Mouse (Mus musculus) liver, postnatal 0 days (tissue): Measurements from ENCODE around the gene Stk32c. TPM values are rescaled to one million over a fixed set of nuclear protein-coding genes. Genes with fewer than 3 reads are reported as not detected.

Experiments
- ATAC-seq: fragments of 200-750 bp; cut with Nextera tagmentation; 2 replicates; pipeline ENCODE4 v1.8.0; 2017; ENCODE audit warnings: mild to moderate bottlenecking, moderate library complexity
- DNase-seq: peaks from one replicate; pipeline ENCODE4 v3.0.0-alpha.2; 2016
- H3K27ac ChIP-seq: fragments of 300-500 bp; sonication (generic); 2 replicates; pipeline ENCODE4 v1.5.1; 2014; ENCODE audit warnings: antibody characterized with exemption, moderate library complexity, mild to moderate bottlenecking, low read depth
- H3K27me3 ChIP-seq: fragments of 300-500 bp; sonication (generic); 2 replicates; pipeline ENCODE4 v1.6.1; 2014; ENCODE audit warnings: low read length, control low read depth, mixed read lengths; ENCODE audit not compliant: insufficient read depth
- H3K36me3 ChIP-seq: fragments of 300-500 bp; sonication (generic); replicated peaks from 2 replicates; pipeline ENCODE4 v1.6.1; 2014; ENCODE audit warnings: mild to moderate bottlenecking, control low read depth, low read length, moderate library complexity, mixed read lengths; ENCODE audit not compliant: insufficient read depth
- H3K4me1 ChIP-seq: fragments of 300-500 bp; sonication (generic); 2 replicates; pipeline ENCODE4 v1.6.1; 2014; ENCODE audit warnings: antibody characterized with exemption, mild to moderate bottlenecking, control low read depth; ENCODE audit not compliant: insufficient read depth
- H3K4me2 ChIP-seq: fragments of 300-500 bp; sonication (generic); 2 replicates; pipeline ENCODE4 v1.6.1; 2014; ENCODE audit warnings: low read depth, mild to moderate bottlenecking, low read length, moderate library complexity, mixed read lengths
- H3K4me3 ChIP-seq: fragments of 300-500 bp; sonication (generic); 2 replicates; pipeline ENCODE4 v1.5.1; 2014; ENCODE audit warnings: low read depth, low read length
- H3K9ac ChIP-seq: fragments of 300-500 bp; sonication (generic); replicated peaks from 2 replicates; pipeline ENCODE4 v1.6.1; 2014; ENCODE audit warnings: mild to moderate bottlenecking, moderate library complexity
- H3K9me3 ChIP-seq: fragments of 300-500 bp; sonication (generic); 2 replicates; pipeline ENCODE4 v1.6.1; 2016; ENCODE audit warnings: mild to moderate bottlenecking, control low read depth, low read length, mixed read lengths
- CTCF ChIP-seq: sonication (generic); IDR thresholded peaks from 2 replicates; pipeline ENCODE4 v1.5.1; 2016; ENCODE audit warnings: antibody characterized with exemption, low read depth
- EP300 ChIP-seq: IDR thresholded peaks from 2 replicates; pipeline ENCODE4 v1.6.1; 2016; ENCODE audit warnings: antibody characterized with exemption, low read depth, mild to moderate bottlenecking
- WGBS: fragments of 180-500 bp; shearing (Covaris S2); extraction: QIAGEN DNeasy Blood & Tissue Kit; methylation state at CpG from one replicate; pipeline ENCODE4 v1.1.7; 2014; ENCODE audit not compliant: insufficient replicate concordance; 5-methylcytosine and 5-hydroxymethylcytosine counted together
- polyA plus RNA-seq: library from polyadenylated mRNA; unstranded; fragments of >200 nt; fragmentation: Nextera tagmentation; extraction: Ambion mirVana; gene quantifications from 2 replicates; pipeline ENCODE4 v1.2.1, GENCODE M21; 2015

Gene Stk32c
- polyA plus RNA-seq, 1 experiment from 2014 or later = not detected

GRCm38 (mm10) chr7:139184396-139184795 is 28.7 kb downstream of the Stk32c start:
- Histone ChIP-seq H3K4me1 (peaks cover 8% of the 10 kb centered on the region), H3K9me3 (no peaks in the 10 kb centered on the region), H3K27ac (no peak overlapping the region), H3K4me2 (no peak overlapping the region), H3K36me3 (no peaks in the 10 kb centered on the region), H3K4me3 (no peak overlapping the region), H3K9ac (no peak overlapping the region), H3K27me3 (peaks cover 44% of the 10 kb centered on the region)
- no peak for DNase-seq
- 70% methylated on average over 4 of the region's 4 CpGs for WGBS
- no peak for TF ChIP-seq EP300
- TF ChIP-seq CTCF = no peak
- ATAC-seq = no peak

- Histone ChIP-seq H3K4me3 (no peak overlapping the region), H3K9ac (no peak overlapping the region), H3K27ac (no peak overlapping the region), H3K4me2 (no peak overlapping the region), H3K4me1 (no peaks in the 10 kb centered on the region), H3K9me3 (no peaks in the 10 kb centered on the region), H3K27me3 (peaks cover 5% of the 10 kb centered on the region; the same call in 1 of the 2 replicates), H3K36me3 (no peaks in the 10 kb centered on the region)
- WGBS = 78% methylated on average over 3 of the region's 3 CpGs
- no peak for ATAC-seq
- TF ChIP-seq CTCF (no peak), EP300 (no peak)
- DNase-seq = no peak
Observed at GRCm38 (mm10) chr7:139180058-139180457, 33.0 kb downstream of the Stk32c start.

GRCm38 (mm10) chr7:139179299-139179698 is 33.8 kb downstream of the Stk32c start:
- no peak overlapping the region for H3K27ac ChIP-seq
- H3K36me3 ChIP-seq = no peaks in the 10 kb centered on the region
- H3K4me2 ChIP-seq = no peak overlapping the region
- ATAC-seq (no peak), DNase-seq (no peak)
- no peak overlapping the region for H3K4me3 ChIP-seq
- 80% methylated on average over 5 of the region's 5 CpGs for WGBS
- H3K4me1 ChIP-seq = no peaks in the 10 kb centered on the region
- H3K9me3 ChIP-seq = no peaks in the 10 kb centered on the region
- no peaks in the 10 kb centered on the region for H3K27me3 ChIP-seq
- TF ChIP-seq EP300 (no peak), CTCF (no peak)
- no peak overlapping the region for H3K9ac ChIP-seq

- H3K36me3 ChIP-seq = no peaks in the 10 kb centered on the region
- TF ChIP-seq EP300 (no peak), CTCF (no peak)
- H3K4me3 ChIP-seq = no peak overlapping the region
- H3K9ac ChIP-seq = no peak overlapping the region
- ATAC-seq (no peak), DNase-seq (no peak)
- no peak overlapping the region for H3K4me2 ChIP-seq
- no peaks in the 10 kb centered on the region; the same call in 1 of the 2 replicates for H3K9me3 ChIP-seq
- no peaks in the 10 kb centered on the region for H3K27me3 ChIP-seq
- H3K4me1 ChIP-seq = no peaks in the 10 kb centered on the region
- no peak overlapping the region for H3K27ac ChIP-seq
- WGBS = 48% methylated on average over 4 of the region's 4 CpGs
Observed at GRCm38 (mm10) chr7:139169143-139169542, 44.0 kb downstream of the Stk32c start.

GRCm38 (mm10) chr7:139164410-139164809 is 48.7 kb downstream of the Stk32c start:
- no peaks in the 10 kb centered on the region for H3K36me3 ChIP-seq
- no peak overlapping the region for H3K9ac ChIP-seq
- H3K4me2 ChIP-seq = no peak overlapping the region
- no peak overlapping the region for H3K27ac ChIP-seq
- no peak for DNase-seq
- H3K4me1 ChIP-seq = no peaks in the 10 kb centered on the region
- H3K27me3 ChIP-seq = no peaks in the 10 kb centered on the region
- TF ChIP-seq EP300 (no peak), CTCF (no peak)
- 52% methylated on average over 5 of the region's 5 CpGs for WGBS
- H3K4me3 ChIP-seq = no peak overlapping the region
- no peaks in the 10 kb centered on the region; the same call in 1 of the 2 replicates for H3K9me3 ChIP-seq
- ATAC-seq = no peak

- Histone ChIP-seq H3K4me2 (no peak overlapping the region), H3K27me3 (no peaks in the 10 kb centered on the region)
- 65% methylated on average over 5 of the region's 5 CpGs for WGBS
Observed at GRCm38 (mm10) chr7:139158956-139159355, 54.2 kb downstream of the Stk32c start.

GRCm38 (mm10) chr7:139158549-139158948 is 54.6 kb downstream of the Stk32c start:
- Histone ChIP-seq H3K27ac (no peak overlapping the region), H3K36me3 (no peaks in the 10 kb centered on the region), H3K27me3 (no peaks in the 10 kb centered on the region), H3K4me3 (no peak overlapping the region), H3K4me1 (no peaks in the 10 kb centered on the region), H3K4me2 (no peak overlapping the region), H3K9me3 (no peaks in the 10 kb centered on the region), H3K9ac (no peak overlapping the region)
- ATAC-seq (no peak), DNase-seq (no peak)
- WGBS = 69% methylated on average over 7 of the region's 7 CpGs
- no peak for TF ChIP-seq CTCF
- TF ChIP-seq EP300 = no peak

More at GRCm38 (mm10) chr7:139158956-139159355, 54.2 kb downstream of the Stk32c start:
- Histone ChIP-seq H3K27ac (no peak overlapping the region), H3K36me3 (no peaks in the 10 kb centered on the region), H3K9ac (no peak overlapping the region), H3K4me3 (no peak overlapping the region), H3K9me3 (no peaks in the 10 kb centered on the region), H3K4me1 (no peaks in the 10 kb centered on the region)
- TF ChIP-seq EP300 (no peak), CTCF (no peak)
- no peak for ATAC-seq
- DNase-seq = no peak
